Comparison of ENCODE assay signal across 28 mouse cellular contexts in genomic region chr15:99114312-99115064, GRCm38 (mm10). TPM values are rescaled to one million over a fixed set of nuclear protein-coding genes. Genes with fewer than 3 reads are reported as not detected.
DNase-seq lines count a peak whose midpoint lies in the region; ATAC-seq and TF ChIP-seq lines count a peak whose summit lies in the region.
"Had no signal": no experiment of that assay in that cellular context is flagged by ENCODE, and none has a peak within 500 bp of the region (broad histone marks: within the 10 kb centered on the region; RNA-seq: fewer than 3 reads in every experiment).

No protein-coding gene starts in this region.

- H3K79me2 ChIP-seq in MEL (ENCODE audit: control insufficient read depth, insufficient read depth, low read length, poor library complexity), result no peaks in the 10 kb centered on the region

- no peak for TF ChIP-seq RAD21 in MEL (IDR thresholded peaks at IDR 0.05; ENCODE audit: low read depth, low read length)

- H3K9me3 ChIP-seq in intestine, embryonic 14.5 days (ENCODE audit: control insufficient read depth, low read length), result no peaks in the 10 kb centered on the region
- H3K9me3 ChIP-seq in intestine, postnatal 0 days (ENCODE audit: control insufficient read depth), result no peaks in the 10 kb centered on the region
- no peaks in the 10 kb centered on the region for H3K9me3 ChIP-seq in MEL (replicated peaks; ENCODE audit: insufficient read depth, low read length)
- H3K9me3 ChIP-seq in liver, embryonic 12.5 days (replicated peaks), result no peaks in the 10 kb centered on the region
- H3K9me3 ChIP-seq: embryonic facial prominence, embryonic 15.5 days; hindbrain, embryonic 13.5 days; limb, embryonic 12.5 days; neural tube, embryonic 15.5 days had no signal

- no peaks in the 10 kb centered on the region for H3K27me3 ChIP-seq in intestine, embryonic 14.5 days (replicated peaks; ENCODE audit: control insufficient read depth, insufficient read depth, low read length)
- no peaks in the 10 kb centered on the region for H3K27me3 ChIP-seq in intestine, postnatal 0 days (replicated peaks; ENCODE audit: control insufficient read depth, insufficient read depth, low read length)
- H3K27me3 ChIP-seq in MEL (ENCODE audit: control insufficient read depth in 1 of 2, insufficient read depth in 2 of 2, low read length in 2 of 2), result no peaks in the 10 kb centered on the region
- 0 out of 2 replicates have a peak, but pooled peaks cover 2% of the 10 kb centered on the region for H3K27me3 ChIP-seq in liver, embryonic 12.5 days (replicated peaks)
- H3K27me3 ChIP-seq: embryonic facial prominence, embryonic 15.5 days; hindbrain, embryonic 13.5 days; limb, embryonic 12.5 days; neural tube, embryonic 15.5 days had no signal

- no peaks in the 10 kb centered on the region for H3K36me3 ChIP-seq in intestine, embryonic 14.5 days (ENCODE audit: control insufficient read depth, insufficient read depth, low read length)
- H3K36me3 ChIP-seq in intestine, postnatal 0 days (ENCODE audit: control insufficient read depth, insufficient read depth), result no peaks in the 10 kb centered on the region
- peaks cover 0 to 9% of the 10 kb centered on the region in 2 experiments; a peak in 2 of 4 replicates for H3K36me3 ChIP-seq in MEL (ENCODE audit: control insufficient read depth in 1 of 2, insufficient read depth in 2 of 2, low read length in 2 of 2)
- no peaks in the 10 kb centered on the region for H3K36me3 ChIP-seq in liver, embryonic 12.5 days
- H3K36me3 ChIP-seq: embryonic facial prominence, embryonic 15.5 days; hindbrain, embryonic 13.5 days; limb, embryonic 12.5 days; neural tube, embryonic 15.5 days had no signal

- ATAC-seq in intestine, embryonic 14.5 days (replicated peaks; ENCODE audit: low FRiP score, low TSS enrichment, low read depth), result no peak
- no peak for ATAC-seq in intestine, postnatal 0 days
- ATAC-seq in liver, embryonic 12.5 days, result no peak
- ATAC-seq: forebrain, embryonic 16.5 days; inflammation-experienced regulatory T-cells, adult 6 months had no signal

- no peak for DNase-seq in intestine, embryonic 14.5 days (ENCODE audit: low spot score)
- DNase-seq in ES-CJ7 (ENCODE audit: low read depth, low spot score), result peak; percentile 49
- DNase-seq in MEL (ENCODE audit: low read depth, low spot score), result peak; percentile 84
- DNase-seq in thymus, postnatal 10 days (ENCODE audit: low spot score in 2 of 2), result no peak
- DNase-seq in kidney, adult 9 months, result no peak
- DNase-seq: adrenal gland, adult 8-10 months; cerebellum, adult 2 months; cerebellum, postnatal 36 days; gastrocnemius, postnatal 10 days; lung, postnatal 14 days; right cerebral cortex, postnatal 14 days; spleen, adult 18-20 months; thymus, adult 2 months had no signal

- TF ChIP-seq EP300 in MEL (IDR thresholded peaks at IDR 0.05; ENCODE audit: low read depth in 1 of 2, low read length in 2 of 2), result peak; percentile 1 to 24; a peak in 1 of 4 replicates

- WGBS in intestine, embryonic 14.5 days, result 50% methylated on average over 14 of the region's 14 CpGs
- WGBS in intestine, postnatal 0 days, result 31% methylated on average over 14 of the region's 14 CpGs
- WGBS in liver, embryonic 12.5 days (ENCODE audit: insufficient replicate concordance), result 54% methylated on average over 14 of the region's 14 CpGs

- no peak overlapping the region for H3K9ac ChIP-seq in intestine, embryonic 14.5 days (ENCODE audit: low read length)
- H3K9ac ChIP-seq in intestine, postnatal 0 days (ENCODE audit: low read depth, low read length), result no peak overlapping the region
- H3K9ac ChIP-seq in MEL (ENCODE audit: control insufficient read depth, low read depth, low read length, poor library complexity, severe bottlenecking), result peak overlapping the region; percentile 54
- H3K9ac ChIP-seq in liver, embryonic 12.5 days, result no peak overlapping the region
- H3K9ac ChIP-seq: embryonic facial prominence, embryonic 15.5 days; hindbrain, embryonic 13.5 days; limb, embryonic 12.5 days; neural tube, embryonic 15.5 days had no signal

- TF ChIP-seq CTCF in intestine, postnatal 0 days (IDR thresholded peaks at IDR 0.05; ENCODE audit: low read depth), result no peak
- no peak for TF ChIP-seq CTCF in MEL (IDR thresholded peaks at IDR 0.05 in 2 of 3, conservative IDR thresholded peaks at IDR 0.05 in 1 of 3; ENCODE audit: control insufficient read depth in 1 of 3, insufficient read depth in 1 of 3, low read depth in 2 of 3, low read length in 3 of 3, poor library complexity in 1 of 3, severe bottlenecking in 1 of 3)

- H3K27ac ChIP-seq in intestine, embryonic 14.5 days (ENCODE audit: low read depth), result 0 out of 2 replicates have a peak overlapping the region, but pooled peaks have one; percentile 40
- H3K27ac ChIP-seq in intestine, postnatal 0 days (ENCODE audit: low read depth, low read length), result no peak overlapping the region
- peak overlapping the region; percentile 63 for H3K27ac ChIP-seq in MEL (ENCODE audit: control insufficient read depth, low read depth, low read length)
- peak overlapping the region; percentile 11; the same call in 1 of the 2 replicates for H3K27ac ChIP-seq in liver, embryonic 12.5 days
- H3K27ac ChIP-seq: embryonic facial prominence, embryonic 15.5 days; hindbrain, embryonic 13.5 days; limb, embryonic 12.5 days; neural tube, embryonic 15.5 days had no signal

- H3K4me3 ChIP-seq in intestine, embryonic 14.5 days (ENCODE audit: low read depth, low read length), result no peak overlapping the region
- no peak overlapping the region for H3K4me3 ChIP-seq in intestine, postnatal 0 days (ENCODE audit: low read depth, low read length)
- peak overlapping the region; percentile 49 to 54 for H3K4me3 ChIP-seq in MEL (ENCODE audit: control insufficient read depth in 1 of 2, insufficient read depth in 1 of 2, low read depth in 2 of 2, low read length in 2 of 2)
- H3K4me3 ChIP-seq in liver, embryonic 12.5 days, result no peak overlapping the region
- H3K4me3 ChIP-seq: embryonic facial prominence, embryonic 15.5 days; hindbrain, embryonic 13.5 days; limb, embryonic 12.5 days; neural tube, embryonic 15.5 days had no signal

- no peak overlapping the region for H3K4me2 ChIP-seq in intestine, embryonic 14.5 days (ENCODE audit: low read length)
- H3K4me2 ChIP-seq in intestine, postnatal 0 days (replicated peaks; ENCODE audit: low read depth), result no peak overlapping the region
- H3K4me2 ChIP-seq in liver, embryonic 12.5 days, result no peak overlapping the region
- H3K4me2 ChIP-seq: embryonic facial prominence, embryonic 15.5 days; heart, embryonic 11.5 days; hindbrain, embryonic 13.5 days; limb, embryonic 12.5 days; midbrain, embryonic 11.5 days; neural tube, embryonic 15.5 days had no signal

- TF ChIP-seq POLR2A in MEL (IDR thresholded peaks at IDR 0.05; ENCODE audit: control insufficient read depth in 1 of 2, insufficient read depth in 1 of 2, low read depth in 1 of 2, low read length in 2 of 2, poor library complexity in 1 of 2), result 0 out of 4 replicates have a peak, but pooled peaks of 1 of the 2 experiments have one; percentile 35

- H3K4me1 ChIP-seq in intestine, embryonic 14.5 days (replicated peaks; ENCODE audit: control insufficient read depth, insufficient read depth, low read length), result peaks cover 4% of the 10 kb centered on the region; the same call in 1 of the 2 replicates
- H3K4me1 ChIP-seq in intestine, postnatal 0 days (replicated peaks; ENCODE audit: control insufficient read depth, insufficient read depth, low read length), result no peaks in the 10 kb centered on the region
- peaks cover 0 to 7% of the 10 kb centered on the region in 2 experiments; a peak in 1 of 4 replicates for H3K4me1 ChIP-seq in MEL (ENCODE audit: control insufficient read depth in 1 of 2, insufficient read depth in 2 of 2, low read length in 2 of 2)
- H3K4me1 ChIP-seq in liver, embryonic 12.5 days, result peaks cover 31% of the 10 kb centered on the region
- H3K4me1 ChIP-seq: embryonic facial prominence, embryonic 15.5 days; hindbrain, embryonic 13.5 days had no signal

RNA-seq across cellular contexts. Expression of gene Spats2, which starts 11.2 kb away (rescaled TPM):
- 38.4 and 41.4 TPM in 2 replicates for polyA plus RNA-seq in intestine, embryonic 14.5 days (2014; fragmentation: Nextera tagmentation; extraction: Ambion mirVana)
- 14.3 and 16.0 TPM in 2 replicates for polyA plus RNA-seq in intestine, postnatal 0 days (2015; fragmentation: Nextera tagmentation; extraction: Ambion mirVana)
- 8.2 and 12.0 TPM in 2 replicates for total RNA-seq in MEL (2012; rRNA removed)
- 10 to 100 TPM in 1 of 2 experiments, not detected in 1; 24.5 TPM for polyA plus RNA-seq in MEL (2012; ENCODE audit: insufficient read depth in 1 of 2, insufficient read length in 2 of 2, low read depth in 1 of 2, low replicate concordance in 2 of 2, missing spikeins in 1 of 2)
- polyA plus RNA-seq in liver, embryonic 12.5 days (2016; fragmentation: Nextera tagmentation; extraction: Ambion mirVana), result 23.6 and 23.8 TPM in 2 replicates

RNA-seq across cellular contexts. Expression of gene Dnajc22, which starts 21.5 kb away (rescaled TPM):
- 16.3 and 20.2 TPM in 2 replicates for polyA plus RNA-seq in intestine, embryonic 14.5 days (2014; fragmentation: Nextera tagmentation; extraction: Ambion mirVana)
- 52.9 and 55.7 TPM in 2 replicates for polyA plus RNA-seq in intestine, postnatal 0 days (2015; fragmentation: Nextera tagmentation; extraction: Ambion mirVana)
- 3.2 TPM in 2 replicates for total RNA-seq in MEL (2012; rRNA removed)
- polyA plus RNA-seq in MEL (2012; ENCODE audit: insufficient read depth in 1 of 2, insufficient read length in 2 of 2, low read depth in 1 of 2, low replicate concordance in 2 of 2, missing spikeins in 1 of 2), result 1 to 10 TPM in 1 of 2 experiments, not detected in 1; 5.3 TPM
- polyA plus RNA-seq in liver, embryonic 12.5 days (2016; fragmentation: Nextera tagmentation; extraction: Ambion mirVana), result 14.4 and 16.9 TPM in 2 replicates
- total RNA-seq: granulocyte monocyte progenitor cell, adult 5-6 weeks; left cerebral cortex, postnatal 14 days; megakaryocyte progenitor cell, adult 5-6 weeks had no signal
- polyA plus RNA-seq: inflammation-experienced regulatory T-cells, adult 6 months had no signal

RNA-seq across cellular contexts. Expression of gene C1ql4, which starts 26.9 kb away (rescaled TPM):
- 0.16 TPM in 1 of 2 replicates, not detected in the other for polyA plus RNA-seq in intestine, embryonic 14.5 days (2014; fragmentation: Nextera tagmentation; extraction: Ambion mirVana)
- polyA plus RNA-seq in intestine, postnatal 0 days (2015; fragmentation: Nextera tagmentation; extraction: Ambion mirVana), result 0.10 and 0.17 TPM in 2 replicates
- 0.15 TPM in 1 of 2 replicates, not detected in the other for total RNA-seq in MEL (2012; rRNA removed)
- polyA plus RNA-seq in MEL (2012; ENCODE audit: insufficient read depth in 1 of 2, insufficient read length in 2 of 2, low read depth in 1 of 2, low replicate concordance in 2 of 2, missing spikeins in 1 of 2), result under 1 TPM in 1 of 2 experiments, not detected in 1; 0.08 TPM
- polyA plus RNA-seq in liver, embryonic 12.5 days (2016; fragmentation: Nextera tagmentation; extraction: Ambion mirVana), result 0.13 TPM in 1 of 2 replicates, not detected in the other
- total RNA-seq: adrenal gland, adult 8-10 months; gastrocnemius, postnatal 10 days; granulocyte monocyte progenitor cell, adult 5-6 weeks; heart, postnatal 25 days; left cerebral cortex, postnatal 14 days; megakaryocyte progenitor cell, adult 5-6 weeks had no signal
- polyA plus RNA-seq: forebrain, embryonic 16.5 days; inflammation-experienced regulatory T-cells, adult 6 months; limb, embryonic 12.5 days; liver, embryonic 16.5 days had no signal

RNA-seq across cellular contexts. Expression of gene Troap, which starts 40.1 kb away (rescaled TPM):
- 25.4 and 27.7 TPM in 2 replicates for polyA plus RNA-seq in intestine, embryonic 14.5 days (2014; fragmentation: Nextera tagmentation; extraction: Ambion mirVana)
- polyA plus RNA-seq in intestine, postnatal 0 days (2015; fragmentation: Nextera tagmentation; extraction: Ambion mirVana), result 4.8 TPM in 2 replicates
- 24.3 and 25.8 TPM in 2 replicates for total RNA-seq in MEL (2012; rRNA removed)
- 10 to 100 TPM in 1 of 2 experiments, not detected in 1; 70.2 TPM for polyA plus RNA-seq in MEL (2012; ENCODE audit: insufficient read depth in 1 of 2, insufficient read length in 2 of 2, low read depth in 1 of 2, low replicate concordance in 2 of 2, missing spikeins in 1 of 2)
- 22.1 and 23.6 TPM in 2 replicates for polyA plus RNA-seq in liver, embryonic 12.5 days (2016; fragmentation: Nextera tagmentation; extraction: Ambion mirVana)

RNA-seq across cellular contexts. Expression of gene Prph, which starts 59.5 kb away (rescaled TPM):
- 54.4 and 56.3 TPM in 2 replicates for polyA plus RNA-seq in intestine, embryonic 14.5 days (2014; fragmentation: Nextera tagmentation; extraction: Ambion mirVana)
- 29.8 and 32.7 TPM in 2 replicates for polyA plus RNA-seq in intestine, postnatal 0 days (2015; fragmentation: Nextera tagmentation; extraction: Ambion mirVana)
- total RNA-seq in MEL (2012; rRNA removed), result not detected in 2 replicates
- polyA plus RNA-seq in MEL (2012; ENCODE audit: insufficient read depth in 1 of 2, insufficient read length in 2 of 2, low read depth in 1 of 2, low replicate concordance in 2 of 2, missing spikeins in 1 of 2), result not detected
- 0.35 and 0.89 TPM in 2 replicates for polyA plus RNA-seq in liver, embryonic 12.5 days (2016; fragmentation: Nextera tagmentation; extraction: Ambion mirVana)
- total RNA-seq: granulocyte monocyte progenitor cell, adult 5-6 weeks had no signal
- polyA plus RNA-seq: inflammation-experienced regulatory T-cells, adult 6 months had no signal

Comparison
In these comparisons a context has a peak if more than half of its experiments do, and no peak if none do; other contexts are left out.
1. DNase-seq: peak in ES-CJ7 (single experiment) and MEL (single experiment); none in intestine, embryonic 14.5 days (single experiment), thymus, postnatal 10 days (0 of 2) and kidney, adult 9 months (single experiment).
2. H3K4me3 ChIP-seq: peak in MEL (2 of 2); none in intestine, embryonic 14.5 days (single experiment), intestine, postnatal 0 days (single experiment) and liver, embryonic 12.5 days (single experiment).